8 mouse cellular contexts compared by ENCODE assay signal in genomic region chr5:38091046-38091965, GRCm38 (mm10). TPM values are rescaled to one million over a fixed set of nuclear protein-coding genes. Genes with fewer than 3 reads are reported as not detected.
DNase-seq lines count a peak whose midpoint lies in the region; ATAC-seq lines count a peak whose summit lies in the region.

No protein-coding gene starts in this region.

- H3K27me3 ChIP-seq in hindbrain, embryonic 16.5 days (replicated peaks; ENCODE audit: control insufficient read depth, insufficient read depth, low read length) = no peaks in the 10 kb centered on the region
- no peaks in the 10 kb centered on the region for H3K27me3 ChIP-seq in hindbrain, embryonic 12.5 days
- no peaks in the 10 kb centered on the region for H3K27me3 ChIP-seq in midbrain, embryonic 15.5 days (replicated peaks)

- H3K27ac ChIP-seq in hindbrain, embryonic 16.5 days (ENCODE audit: low read depth, low read length) = no peak overlapping the region
- H3K27ac ChIP-seq in hindbrain, embryonic 12.5 days = no peak overlapping the region
- no peak overlapping the region for H3K27ac ChIP-seq in midbrain, embryonic 15.5 days

- no peaks in the 10 kb centered on the region for H3K9me3 ChIP-seq in hindbrain, embryonic 16.5 days (ENCODE audit: control insufficient read depth, low read length)
- H3K9me3 ChIP-seq in hindbrain, embryonic 12.5 days (replicated peaks) = no peaks in the 10 kb centered on the region
- no peaks in the 10 kb centered on the region for H3K9me3 ChIP-seq in midbrain, embryonic 15.5 days

- no peak overlapping the region for H3K4me2 ChIP-seq in hindbrain, embryonic 16.5 days (ENCODE audit: low read length)
- H3K4me2 ChIP-seq in hindbrain, embryonic 12.5 days (replicated peaks) = no peak overlapping the region
- H3K4me2 ChIP-seq in midbrain, embryonic 15.5 days = no peak overlapping the region

- no peaks in the 10 kb centered on the region; the same call in 1 of the 2 replicates for H3K4me1 ChIP-seq in hindbrain, embryonic 16.5 days (ENCODE audit: control insufficient read depth, insufficient read depth, low read depth, low read length)
- H3K4me1 ChIP-seq in hindbrain, embryonic 12.5 days = peaks cover 4% of the 10 kb centered on the region; the same call in 1 of the 2 replicates
- no peaks in the 10 kb centered on the region for H3K4me1 ChIP-seq in midbrain, embryonic 15.5 days

- 76% methylated on average over 8 of the region's 8 CpGs for WGBS in hindbrain, embryonic 16.5 days
- 75% methylated on average over 8 of the region's 8 CpGs for WGBS in hindbrain, embryonic 12.5 days
- 73% methylated on average over 8 of the region's 8 CpGs for WGBS in midbrain, embryonic 15.5 days

- ATAC-seq in hindbrain, embryonic 16.5 days = peak; percentile 60; the same call in 1 of the 2 replicates
- no peak for ATAC-seq in hindbrain, embryonic 12.5 days (ENCODE audit: low FRiP score)
- ATAC-seq in midbrain, embryonic 15.5 days (replicated peaks) = peak; percentile 61; the same call in 1 of the 2 replicates

- no peak overlapping the region for H3K4me3 ChIP-seq in hindbrain, embryonic 16.5 days (ENCODE audit: low read length)
- H3K4me3 ChIP-seq in hindbrain, embryonic 12.5 days = no peak overlapping the region
- H3K4me3 ChIP-seq in midbrain, embryonic 15.5 days = no peak overlapping the region

- no peak overlapping the region for H3K9ac ChIP-seq in hindbrain, embryonic 16.5 days (ENCODE audit: low read depth, low read length)
- no peak overlapping the region for H3K9ac ChIP-seq in hindbrain, embryonic 12.5 days
- H3K9ac ChIP-seq in midbrain, embryonic 15.5 days = no peak overlapping the region

- no peaks in the 10 kb centered on the region for H3K36me3 ChIP-seq in hindbrain, embryonic 16.5 days (ENCODE audit: control insufficient read depth, insufficient read depth, low read length)
- no peaks in the 10 kb centered on the region for H3K36me3 ChIP-seq in hindbrain, embryonic 12.5 days
- H3K36me3 ChIP-seq in midbrain, embryonic 15.5 days (replicated peaks) = no peaks in the 10 kb centered on the region

- DNase-seq in urinary bladder, postnatal 25 days (ENCODE audit: low spot score) = peak; percentile 27
- DNase-seq in urinary bladder, postnatal 36 days (ENCODE audit: low spot score in 2 of 2) = no peak
- DNase-seq in cerebellum, postnatal 14 days = peak; percentile 54 to 70
- DNase-seq in kidney, postnatal 10 days = peak; percentile 49
- no peak for DNase-seq in urinary bladder, adult 2 months (ENCODE audit: low spot score)

RNA-seq across cellular contexts. Expression of gene Stx18, which starts 52.8 kb away (rescaled TPM):
- polyA plus RNA-seq in hindbrain, embryonic 16.5 days (2015; fragmentation: Nextera tagmentation; extraction: Ambion mirVana) = 36.5 and 38.5 TPM in 2 replicates
- 42.3 and 45.1 TPM in 2 replicates for polyA plus RNA-seq in hindbrain, embryonic 12.5 days (2016; fragmentation: Nextera tagmentation; extraction: Ambion mirVana)
- 30.5 and 31.1 TPM in 2 replicates for polyA plus RNA-seq in midbrain, embryonic 15.5 days (2015; fragmentation: Nextera tagmentation; extraction: Ambion mirVana)
- polyA plus RNA-seq in urinary bladder, adult 2 months (2012; rRNA removed) = 25.0 and 28.7 TPM in 2 replicates

Comparison
In these comparisons a context has a peak if more than half of its experiments do, and no peak if none do; other contexts are left out.
1. DNase-seq: peak in urinary bladder, postnatal 25 days (single experiment), cerebellum, postnatal 14 days (2 of 2) and kidney, postnatal 10 days (single experiment); none in urinary bladder, postnatal 36 days (0 of 2) and urinary bladder, adult 2 months (single experiment).